Mouse (Mus musculus): ENCODE measurements at regions not wholly inside any gene's neighbourhood (a gene's known extent, or its start where the extent isn't known, plus 50 kb on each side); places are given as distances from the start of the nearest gene placed in this dataset.

DNA sequence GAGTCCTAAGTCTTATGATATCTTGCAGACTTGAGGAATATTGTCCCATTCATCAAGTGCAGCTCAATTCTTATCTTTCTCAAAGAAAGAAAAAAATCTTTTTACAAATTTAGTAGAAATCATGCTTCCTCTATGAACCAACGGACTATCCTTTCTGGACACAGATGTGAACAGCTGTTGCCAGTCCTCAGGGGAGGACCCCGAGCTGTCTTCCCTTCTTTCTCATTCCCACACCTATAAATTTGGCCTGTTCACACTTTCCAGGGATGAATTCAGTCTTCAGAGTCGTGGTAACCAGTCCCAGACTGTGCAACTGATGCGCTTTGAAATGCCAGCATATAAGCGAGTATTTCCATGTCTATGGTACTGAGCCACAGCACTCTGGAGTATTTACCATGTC lies 214.2 kb upstream of the Pde3a start:
- no peak for DNase-seq (ENCODE audit: low read depth, low spot score)
- no peak overlapping the region for H3K9ac ChIP-seq (ENCODE audit: control insufficient read depth, low read depth, low read length, poor library complexity, severe bottlenecking)
- H3K9me3 ChIP-seq (replicated peaks; ENCODE audit: insufficient read depth, low read length), result no peaks in the 10 kb centered on the region
- H3K4me1 ChIP-seq (ENCODE audit: control insufficient read depth in 1 of 2, insufficient read depth in 2 of 2, low read length in 2 of 2), result no peaks in the 10 kb centered on the region
- no peak overlapping the region for H3K4me3 ChIP-seq (ENCODE audit: control insufficient read depth in 1 of 2, insufficient read depth in 1 of 2, low read depth in 2 of 2, low read length in 2 of 2)
- H3K27ac ChIP-seq (ENCODE audit: control insufficient read depth, low read depth, low read length), result no peak overlapping the region
- no peaks in the 10 kb centered on the region for H3K27me3 ChIP-seq (ENCODE audit: control insufficient read depth in 1 of 2, insufficient read depth in 2 of 2, low read length in 2 of 2)
- H3K36me3 ChIP-seq (ENCODE audit: control insufficient read depth in 1 of 2, insufficient read depth in 2 of 2, low read length in 2 of 2), result no peaks in the 10 kb centered on the region
- no peak for TF ChIP-seq ZMIZ1 (IDR thresholded peaks at IDR 0.05; ENCODE audit: low read depth, low read length)
- TF ChIP-seq POLR2AphosphoS2 (IDR thresholded peaks at IDR 0.05; ENCODE audit: low read length), result no peak
- no peak for TF ChIP-seq ELF1 (IDR thresholded peaks at IDR 0.05; ENCODE audit: low read depth, low read length)
- no peak for TF ChIP-seq CHD1 (IDR thresholded peaks at IDR 0.05; ENCODE audit: low read depth, low read length)
- no peak for TF ChIP-seq CTCF (IDR thresholded peaks at IDR 0.05 in 2 of 3, conservative IDR thresholded peaks at IDR 0.05 in 1 of 3; ENCODE audit: control insufficient read depth in 1 of 3, insufficient read depth in 1 of 3, low read depth in 2 of 3, low read length in 3 of 3, poor library complexity in 1 of 3, severe bottlenecking in 1 of 3)
- TF ChIP-seq ZNF384 (IDR thresholded peaks at IDR 0.05; ENCODE audit: low read depth, low read length), result no peak
- no peak for TF ChIP-seq POLR2AphosphoS5 (IDR thresholded peaks at IDR 0.05; ENCODE audit: borderline replicate concordance, low read depth, low read length)
- no peak for TF ChIP-seq MAX (IDR thresholded peaks at IDR 0.05; ENCODE audit: low read length)
- no peak for TF ChIP-seq MEF2A (IDR thresholded peaks at IDR 0.05; ENCODE audit: extremely low read depth, insufficient replicate concordance, low read depth, low read length, poor library complexity, severe bottlenecking)
- no peak for TF ChIP-seq MXI1 (IDR thresholded peaks at IDR 0.05; ENCODE audit: low read depth, low read length)
- TF ChIP-seq HCFC1 (IDR thresholded peaks at IDR 0.05; ENCODE audit: low read depth, low read length), result no peak
- no peak for TF ChIP-seq USF2 (IDR thresholded peaks at IDR 0.05; ENCODE audit: borderline replicate concordance in 1 of 2, insufficient read depth in 1 of 2, low read depth in 1 of 2, low read length in 2 of 2)
- TF ChIP-seq KAT2A (conservative IDR thresholded peaks at IDR 0.05; ENCODE audit: low read depth, low read length), result no peak
- TF ChIP-seq SIN3A (IDR thresholded peaks at IDR 0.05; ENCODE audit: low read length), result no peak
- no peak for TF ChIP-seq ZKSCAN1 (IDR thresholded peaks at IDR 0.05; ENCODE audit: low read depth, low read length)
- no peaks in the 10 kb centered on the region for H3K79me2 ChIP-seq (ENCODE audit: control insufficient read depth, insufficient read depth, low read length, poor library complexity)

DNA sequence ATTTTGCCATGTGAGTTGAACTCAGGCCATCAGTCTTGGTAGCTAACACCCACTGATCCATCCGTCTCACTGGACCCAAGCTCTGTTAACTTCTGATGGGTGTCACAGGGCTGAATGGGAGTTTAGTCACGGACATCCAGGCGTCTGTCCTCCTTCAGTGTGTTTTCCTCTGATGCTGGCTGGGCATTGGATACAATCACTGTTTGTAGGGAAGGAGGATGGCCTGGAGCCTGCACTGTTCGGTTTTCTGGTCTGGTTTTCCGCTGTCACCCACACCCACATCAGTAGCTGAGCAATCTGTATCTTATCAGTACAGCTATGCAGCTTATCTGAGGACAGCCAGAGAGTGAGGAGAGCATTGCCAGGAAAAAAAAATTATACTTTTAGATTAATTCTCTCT lies 207.7 kb upstream of the Pde3a start:
- Histone ChIP-seq H3K4me1 (ENCODE audit: control insufficient read depth in 1 of 2, insufficient read depth in 2 of 2, low read length in 2 of 2) (no peaks in the 10 kb centered on the region), H3K9me3 (replicated peaks; ENCODE audit: insufficient read depth, low read length) (no peaks in the 10 kb centered on the region), H3K9ac (ENCODE audit: control insufficient read depth, low read depth, low read length, poor library complexity, severe bottlenecking) (no peak overlapping the region), H3K27ac (ENCODE audit: control insufficient read depth, low read depth, low read length) (no peak overlapping the region), H3K36me3 (ENCODE audit: control insufficient read depth in 1 of 2, insufficient read depth in 2 of 2, low read length in 2 of 2) (no peaks in the 10 kb centered on the region), H3K4me3 (ENCODE audit: control insufficient read depth in 1 of 2, insufficient read depth in 1 of 2, low read depth in 2 of 2, low read length in 2 of 2) (no peak overlapping the region), H3K27me3 (ENCODE audit: control insufficient read depth in 1 of 2, insufficient read depth in 2 of 2, low read length in 2 of 2) (no peaks in the 10 kb centered on the region), H3K79me2 (ENCODE audit: control insufficient read depth, insufficient read depth, low read length, poor library complexity) (no peaks in the 10 kb centered on the region)
- DNase-seq (ENCODE audit: low read depth, low spot score), result no peak
- TF ChIP-seq BHLHE40 (IDR thresholded peaks at IDR 0.05; ENCODE audit: borderline replicate concordance, low read depth, low read length) (no peak), CHD1 (IDR thresholded peaks at IDR 0.05; ENCODE audit: low read depth, low read length) (no peak), USF1 (IDR thresholded peaks at IDR 0.05; ENCODE audit: low read depth, low read length) (no peak), ZMIZ1 (IDR thresholded peaks at IDR 0.05; ENCODE audit: low read depth, low read length) (no peak)

Measured in MEL (cell line).